Mouse (Mus musculus) R1 (cell line): Measurements from ENCODE around the gene Hsdl2.
"Not testable (repeated sequence)": the region's sequence is repeated elsewhere in the genome, so short reads cannot be mapped to it uniquely, and the experiment has no call there.

Experiments
- DNase-seq: peaks from one replicate; pipeline ENCODE4 v3.0.0-alpha.2; 2018; ENCODE audit warnings: low read depth, low spot score

Gene Hsdl2

GRCm38 (mm10) chr4:59581314-59582185, at the start of gene Hsdl2:
Gene Hsdl2, plus strand, starts transcription at chr4:59581563.
- DNase-seq: peak; percentile 99

- DNase-seq: no peak
These were observed 48.1 kb upstream of the Hsdl2 start for GRCm38 (mm10) chr4:59533268-59533667.

- DNase-seq: no peak
These were observed 45.7 kb upstream of the Hsdl2 start for GRCm38 (mm10) chr4:59535624-59536023.

- peak; percentile 76 for DNase-seq
These were observed 45.1 kb upstream of the Hsdl2 start for GRCm38 (mm10) chr4:59536281-59536680.

GRCm38 (mm10) chr4:59543006-59543405, 38.4 kb upstream of the Hsdl2 start:
- peak; percentile 25 for DNase-seq

GRCm38 (mm10) chr4:59544654-59545053, 36.7 kb upstream of the Hsdl2 start:
- no peak for DNase-seq

GRCm38 (mm10) chr4:59546285-59547071, 34.9 kb upstream of the Hsdl2 start:
- DNase-seq: no peak

GRCm38 (mm10) chr4:59547136-59547889, 34.0 kb upstream of the Hsdl2 start:
- peak; percentile 20 for DNase-seq

- DNase-seq: no peak
These were observed 33.3 kb upstream of the Hsdl2 start for GRCm38 (mm10) chr4:59548011-59548559.

GRCm38 (mm10) chr4:59548560-59549174, 32.7 kb upstream of the Hsdl2 start:
- peak; percentile 62 for DNase-seq

GRCm38 (mm10) chr4:59549175-59549976, 32.0 kb upstream of the Hsdl2 start, which contains the start of gene Ptbp3:
Gene Ptbp3, minus strand, starts transcription at chr4:59549364.
- DNase-seq: peak; percentile 90

GRCm38 (mm10) chr4:59549977-59550560, 31.3 kb upstream of the Hsdl2 start:
- no peak for DNase-seq

- no peak for DNase-seq
These were observed 29.5 kb upstream of the Hsdl2 start for GRCm38 (mm10) chr4:59551901-59552300.

GRCm38 (mm10) chr4:59552835-59553234, 28.5 kb upstream of the Hsdl2 start:
- DNase-seq: no peak

- DNase-seq: no peak
These were observed 27.8 kb upstream of the Hsdl2 start for GRCm38 (mm10) chr4:59553576-59553975.

- no peak for DNase-seq
These were observed 26.2 kb upstream of the Hsdl2 start for GRCm38 (mm10) chr4:59555177-59555576.

- not testable (repeated sequence) for DNase-seq
These were observed 24.0 kb upstream of the Hsdl2 start for GRCm38 (mm10) chr4:59557343-59557742.

GRCm38 (mm10) chr4:59558096-59558720, 23.2 kb upstream of the Hsdl2 start:
- DNase-seq: peak; percentile 80

GRCm38 (mm10) chr4:59560141-59560540, 21.2 kb upstream of the Hsdl2 start:
- no peak for DNase-seq
